Mouse (Mus musculus): ENCODE results near the gene Macrod2.

DNA sequence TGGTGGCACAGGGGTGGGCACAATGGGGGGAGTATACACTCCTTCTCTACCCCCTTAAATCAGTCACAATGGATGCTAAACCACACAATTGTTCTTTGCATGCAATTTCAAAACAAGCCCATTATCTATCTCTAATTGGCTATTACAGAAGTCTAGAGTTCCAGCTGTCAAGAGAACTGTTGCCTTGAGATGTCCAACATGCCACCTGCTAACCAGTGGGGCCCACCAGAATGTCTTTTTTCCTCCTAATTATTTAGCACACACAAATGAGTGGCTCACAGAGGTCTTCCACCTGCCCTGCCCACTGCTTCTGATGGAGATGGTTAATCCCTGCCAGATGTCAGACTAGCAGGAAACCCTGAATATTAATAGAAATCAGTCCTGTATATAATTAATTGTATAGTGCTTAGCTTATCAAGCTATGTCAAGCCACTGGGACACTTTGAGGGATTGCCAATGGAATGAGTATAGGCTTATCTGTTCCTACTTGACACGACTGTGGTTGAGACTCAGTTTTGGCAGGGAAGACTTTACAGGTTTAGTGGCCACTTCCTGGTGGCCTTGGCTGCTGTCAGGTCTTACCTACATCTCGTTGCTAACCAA is 1054.1 kb downstream of the Macrod2 start:
- TF ChIP-seq CTCF (IDR thresholded peaks at IDR 0.05), result no peak
- no peak for TF ChIP-seq EP300 (IDR thresholded peaks at IDR 0.05)

Measured in lung, postnatal 0 days (tissue).